Mouse (Mus musculus): ENCODE data around the gene Man1a2. TPM values are rescaled to one million over a fixed set of nuclear protein-coding genes. Genes with fewer than 3 reads are reported as not detected.

Man1a2 gene
- polyA plus RNA-seq, 1 experiment from 2014 or later: 46.7 TPM

- Histone ChIP-seq H3K27me3 (replicated peaks) (no peaks in the 10 kb centered on the region), H3K4me2 (peak overlapping the region; percentile 84), H3K4me1 (peaks cover 58% of the 10 kb centered on the region), H3K36me3 (no peaks in the 10 kb centered on the region), H3K9me3 (no peaks in the 10 kb centered on the region), H3K27ac (replicated peaks) (peak overlapping the region; percentile 17; the same call in 1 of the 2 replicates), H3K9ac (peak overlapping the region; percentile 78), H3K4me3 (peak overlapping the region; percentile 94)
- no peak for ATAC-seq (ENCODE audit: extremely low read depth, insufficient number of reproducible peaks, low FRiP score, low TSS enrichment)
- 12% methylated on average over 3 of the region's 3 CpGs for WGBS
Observed at GRCm38 (mm10) chr3:100682841-100683240, 2.5 kb downstream of the Man1a2 start.

- Histone ChIP-seq H3K27me3 (replicated peaks) (no peaks in the 10 kb centered on the region), H3K36me3 (no peaks in the 10 kb centered on the region), H3K27ac (replicated peaks) (no peak overlapping the region), H3K4me2 (peak overlapping the region; percentile 84), H3K4me3 (peak overlapping the region; percentile 94), H3K9me3 (no peaks in the 10 kb centered on the region), H3K9ac (peak overlapping the region; percentile 78), H3K4me1 (peaks cover 60% of the 10 kb centered on the region)
- 12% methylated on average over 4 of the region's 4 CpGs for WGBS
- ATAC-seq (ENCODE audit: extremely low read depth, insufficient number of reproducible peaks, low FRiP score, low TSS enrichment): no peak
Observed at GRCm38 (mm10) chr3:100682281-100682680, 3.0 kb downstream of the Man1a2 start.

GRCm38 (mm10) chr3:100681448-100682092 lies 3.7 kb downstream of the Man1a2 start:
- Histone ChIP-seq H3K36me3 (no peaks in the 10 kb centered on the region), H3K27me3 (replicated peaks) (no peaks in the 10 kb centered on the region), H3K4me1 (peaks cover 58% of the 10 kb centered on the region), H3K9ac (peak overlapping the region; percentile 71), H3K4me2 (peak overlapping the region; percentile 84), H3K4me3 (peak overlapping the region; percentile 94), H3K9me3 (no peaks in the 10 kb centered on the region), H3K27ac (replicated peaks) (peak overlapping the region; percentile 61)
- WGBS: 17% methylated on average over 11 of the region's 11 CpGs
- ATAC-seq (ENCODE audit: extremely low read depth, insufficient number of reproducible peaks, low FRiP score, low TSS enrichment): no peak

- Histone ChIP-seq H3K4me3 (no peak overlapping the region), H3K4me2 (no peak overlapping the region; the same call in 1 of the 2 replicates), H3K9me3 (no peaks in the 10 kb centered on the region), H3K27ac (replicated peaks) (no peak overlapping the region), H3K27me3 (replicated peaks) (no peaks in the 10 kb centered on the region), H3K36me3 (no peaks in the 10 kb centered on the region), H3K9ac (no peak overlapping the region), H3K4me1 (peaks cover 54% of the 10 kb centered on the region)
- no peak for ATAC-seq (ENCODE audit: extremely low read depth, insufficient number of reproducible peaks, low FRiP score, low TSS enrichment)
- WGBS: 53% methylated on average over 2 of the region's 2 CpGs
Observed at GRCm38 (mm10) chr3:100680226-100680625, 5.1 kb downstream of the Man1a2 start.

- 69% methylated on average over 6 of the region's 6 CpGs for WGBS
- Histone ChIP-seq H3K9ac (no peak overlapping the region), H3K27ac (replicated peaks) (0 out of 2 replicates have a peak overlapping the region, but pooled peaks have one; percentile 3), H3K4me3 (no peak overlapping the region), H3K36me3 (no peaks in the 10 kb centered on the region), H3K27me3 (replicated peaks) (no peaks in the 10 kb centered on the region), H3K9me3 (no peaks in the 10 kb centered on the region), H3K4me2 (no peak overlapping the region), H3K4me1 (peaks cover 59% of the 10 kb centered on the region)
- ATAC-seq (ENCODE audit: extremely low read depth, insufficient number of reproducible peaks, low FRiP score, low TSS enrichment): no peak
Observed at GRCm38 (mm10) chr3:100678951-100679570, 6.2 kb downstream of the Man1a2 start.

GRCm38 (mm10) chr3:100675146-100675545 lies 10.2 kb downstream of the Man1a2 start:
- ATAC-seq (ENCODE audit: extremely low read depth, insufficient number of reproducible peaks, low FRiP score, low TSS enrichment): no peak
- Histone ChIP-seq H3K4me1 (peaks cover 36% of the 10 kb centered on the region), H3K36me3 (no peaks in the 10 kb centered on the region), H3K4me2 (no peak overlapping the region), H3K9ac (no peak overlapping the region), H3K4me3 (no peak overlapping the region), H3K27me3 (replicated peaks) (no peaks in the 10 kb centered on the region), H3K9me3 (no peaks in the 10 kb centered on the region), H3K27ac (replicated peaks) (no peak overlapping the region)
- WGBS: 57% methylated on average over 4 of the region's 4 CpGs

GRCm38 (mm10) chr3:100670412-100670811 lies 14.9 kb downstream of the Man1a2 start:
- ATAC-seq (ENCODE audit: extremely low read depth, insufficient number of reproducible peaks, low FRiP score, low TSS enrichment): no peak
- H3K9ac ChIP-seq: no peak overlapping the region
- no peak overlapping the region for H3K27ac ChIP-seq (replicated peaks)
- no peak overlapping the region for H3K4me3 ChIP-seq
- H3K4me2 ChIP-seq: no peak overlapping the region
- 91% methylated on average over 2 of the region's 2 CpGs for WGBS
- no peaks in the 10 kb centered on the region for H3K27me3 ChIP-seq (replicated peaks)
- peaks cover 12% of the 10 kb centered on the region for H3K4me1 ChIP-seq
- H3K36me3 ChIP-seq: peaks cover 8% of the 10 kb centered on the region
- H3K9me3 ChIP-seq: no peaks in the 10 kb centered on the region

- no peaks in the 10 kb centered on the region for H3K9me3 ChIP-seq
- peaks cover 12% of the 10 kb centered on the region for H3K4me1 ChIP-seq
- WGBS: 88% methylated on average over 1 of the region's 1 CpGs
- no peaks in the 10 kb centered on the region for H3K27me3 ChIP-seq (replicated peaks)
- no peak overlapping the region for H3K4me2 ChIP-seq
- H3K27ac ChIP-seq (replicated peaks): no peak overlapping the region
- no peak overlapping the region for H3K4me3 ChIP-seq
- no peak overlapping the region for H3K9ac ChIP-seq
- peaks cover 33% of the 10 kb centered on the region for H3K36me3 ChIP-seq
- ATAC-seq (ENCODE audit: extremely low read depth, insufficient number of reproducible peaks, low FRiP score, low TSS enrichment): no peak
Observed at GRCm38 (mm10) chr3:100653291-100653690, 32.0 kb downstream of the Man1a2 start.

- no peak overlapping the region for H3K4me3 ChIP-seq
- ATAC-seq (ENCODE audit: extremely low read depth, insufficient number of reproducible peaks, low FRiP score, low TSS enrichment): no peak
- WGBS: 88% methylated on average over 8 of the region's 8 CpGs
- no peaks in the 10 kb centered on the region for H3K9me3 ChIP-seq
- no peak overlapping the region for H3K9ac ChIP-seq
- peaks cover 46% of the 10 kb centered on the region for H3K36me3 ChIP-seq
- no peak overlapping the region for H3K27ac ChIP-seq (replicated peaks)
- no peaks in the 10 kb centered on the region for H3K27me3 ChIP-seq (replicated peaks)
- H3K4me2 ChIP-seq: no peak overlapping the region
- no peaks in the 10 kb centered on the region for H3K4me1 ChIP-seq
Observed at GRCm38 (mm10) chr3:100641581-100641980, 43.7 kb downstream of the Man1a2 start.

- Histone ChIP-seq H3K9me3 (no peaks in the 10 kb centered on the region), H3K36me3 (peaks cover 27% of the 10 kb centered on the region), H3K9ac (no peak overlapping the region), H3K4me2 (no peak overlapping the region), H3K4me1 (no peaks in the 10 kb centered on the region), H3K27ac (replicated peaks) (no peak overlapping the region), H3K27me3 (replicated peaks) (no peaks in the 10 kb centered on the region), H3K4me3 (no peak overlapping the region)
- no peak for ATAC-seq (ENCODE audit: extremely low read depth, insufficient number of reproducible peaks, low FRiP score, low TSS enrichment)
- WGBS: 81% methylated on average over 2 of the region's 2 CpGs
Observed at GRCm38 (mm10) chr3:100636255-100636654, 49.0 kb downstream of the Man1a2 start.

GRCm38 (mm10) chr3:100634821-100635220 lies 50.5 kb downstream of the Man1a2 start:
- Histone ChIP-seq H3K4me2 (no peak overlapping the region), H3K27ac (replicated peaks) (no peak overlapping the region), H3K4me1 (no peaks in the 10 kb centered on the region), H3K9ac (no peak overlapping the region), H3K27me3 (replicated peaks) (no peaks in the 10 kb centered on the region), H3K36me3 (peaks cover 26% of the 10 kb centered on the region), H3K9me3 (no peaks in the 10 kb centered on the region), H3K4me3 (no peak overlapping the region)
- no peak for ATAC-seq (ENCODE audit: extremely low read depth, insufficient number of reproducible peaks, low FRiP score, low TSS enrichment)
- WGBS: 71% methylated on average over 4 of the region's 4 CpGs

GRCm38 (mm10) chr3:100618511-100618910 lies 66.8 kb downstream of the Man1a2 start:
- Histone ChIP-seq H3K4me1 (no peaks in the 10 kb centered on the region), H3K27ac (replicated peaks) (no peak overlapping the region), H3K27me3 (replicated peaks) (no peaks in the 10 kb centered on the region), H3K4me3 (no peak overlapping the region), H3K9me3 (no peaks in the 10 kb centered on the region), H3K36me3 (peaks cover 12% of the 10 kb centered on the region), H3K4me2 (no peak overlapping the region), H3K9ac (no peak overlapping the region)
- ATAC-seq (ENCODE audit: extremely low read depth, insufficient number of reproducible peaks, low FRiP score, low TSS enrichment): no peak
- 60% methylated on average over 4 of the region's 4 CpGs for WGBS
